15 mouse cellular contexts compared by ENCODE assay signal in genomic region chr4:156130436-156130835, GRCm38 (mm10).
"Had no signal": no experiment of that assay in that cellular context is flagged by ENCODE, and none has a peak within 500 bp of the region (broad histone marks: within the 10 kb centered on the region; RNA-seq: fewer than 3 reads in every experiment).

Gene Rnf223, plus strand, starts transcription at chr4:156130513.

- H3K9me3 ChIP-seq: limb, embryonic 15.5 days; liver, embryonic 12.5 days; midbrain, embryonic 10.5 days; neural tube, embryonic 15.5 days had no signal

- DNase-seq: lung, embryonic 14.5 days; lung, postnatal 10 days; lung, postnatal 4 days; midbrain, embryonic 14.5 days; right cerebral cortex, adult 18-20 months; right cerebral cortex, postnatal 25 days; thymus, adult 2 months; thymus, postnatal 25 days had no signal

- H3K4me2 ChIP-seq: limb, embryonic 15.5 days; liver, embryonic 12.5 days; lung, embryonic 14.5 days; neural tube, embryonic 15.5 days had no signal

- H3K4me3 ChIP-seq: left cerebral cortex, adult 2 months; limb, embryonic 15.5 days; liver, embryonic 12.5 days; midbrain, embryonic 10.5 days; myocyte; neural tube, embryonic 15.5 days had no signal

- H3K27ac ChIP-seq: left cerebral cortex, adult 2 months; limb, embryonic 15.5 days; liver, embryonic 12.5 days; midbrain, embryonic 10.5 days; neural tube, embryonic 15.5 days had no signal

- H3K4me1 ChIP-seq: limb, embryonic 15.5 days; midbrain, embryonic 10.5 days; neural tube, embryonic 15.5 days had no signal

- ATAC-seq: intestine, embryonic 16.5 days; liver, embryonic 12.5 days had no signal

- H3K9ac ChIP-seq: limb, embryonic 15.5 days; liver, embryonic 12.5 days; lung, embryonic 14.5 days; neural tube, embryonic 15.5 days had no signal

- H3K27me3 ChIP-seq: limb, embryonic 15.5 days; liver, embryonic 12.5 days; neural tube, embryonic 15.5 days had no signal
